Mouse (Mus musculus): ENCODE data around the gene Wasl. TPM values are rescaled to one million over a fixed set of nuclear protein-coding genes. Genes with fewer than 3 reads are reported as not detected.

The Wasl gene
- polyA plus RNA-seq, 1 experiment from 2014 or later, result 52.1 TPM

DNA sequence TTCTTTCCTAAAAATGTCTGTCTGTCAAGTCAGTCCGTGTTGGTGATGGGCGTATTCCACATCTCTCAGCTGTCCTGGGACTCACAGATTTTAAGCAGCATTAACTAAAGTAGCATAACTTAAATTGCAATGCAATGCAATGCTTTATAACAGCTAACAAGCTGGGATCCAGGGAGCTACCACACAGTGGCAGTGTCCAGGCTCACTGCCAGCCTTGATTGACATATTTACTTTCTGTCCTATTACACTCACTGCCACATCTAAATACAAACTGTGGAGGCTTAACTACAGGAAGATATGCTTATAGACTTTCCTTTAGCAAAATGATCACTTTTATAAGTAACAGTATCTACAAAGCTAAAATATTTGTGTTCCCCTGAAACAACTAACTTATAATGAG is 29.0 kb downstream of the Wasl start:
- H3K27ac ChIP-seq (replicated peaks; ENCODE audit: low read depth, low read length), result no peak overlapping the region
- ATAC-seq (ENCODE audit: insufficient number of reproducible peaks, low FRiP score, low TSS enrichment, low read depth) (no peak), DNase-seq (ENCODE audit: low spot score) (no peak)
- no peak overlapping the region for H3K9ac ChIP-seq (ENCODE audit: low read length)
- H3K4me1 ChIP-seq (ENCODE audit: control insufficient read depth, insufficient read depth, low read length), result no peaks in the 10 kb centered on the region
- H3K4me2 ChIP-seq (ENCODE audit: low read depth, severe bottlenecking), result no peak overlapping the region
- peaks cover 4% of the 10 kb centered on the region; the same call in 1 of the 2 replicates for H3K36me3 ChIP-seq (ENCODE audit: control insufficient read depth, insufficient read depth, low read length)
- 87% methylated on average over 2 of the region's 2 CpGs for WGBS
- H3K4me3 ChIP-seq (ENCODE audit: low read depth, low read length), result no peak overlapping the region
- no peaks in the 10 kb centered on the region for H3K9me3 ChIP-seq (ENCODE audit: control insufficient read depth, low read length)
- H3K27me3 ChIP-seq (ENCODE audit: control insufficient read depth, insufficient read depth, low read length), result no peaks in the 10 kb centered on the region

- ATAC-seq (ENCODE audit: insufficient number of reproducible peaks, low FRiP score, low TSS enrichment, low read depth) (no peak), DNase-seq (ENCODE audit: low spot score) (no peak)
- no peaks in the 10 kb centered on the region for H3K27me3 ChIP-seq (ENCODE audit: control insufficient read depth, insufficient read depth, low read length)
- H3K4me2 ChIP-seq (ENCODE audit: low read depth, severe bottlenecking), result no peak overlapping the region
- H3K4me3 ChIP-seq (ENCODE audit: low read depth, low read length), result no peak overlapping the region
- WGBS, result 95% methylated on average over 3 of the region's 3 CpGs
- H3K9me3 ChIP-seq (ENCODE audit: control insufficient read depth, low read length), result no peaks in the 10 kb centered on the region
- H3K36me3 ChIP-seq (ENCODE audit: control insufficient read depth, insufficient read depth, low read length), result peaks cover 4% of the 10 kb centered on the region; the same call in 1 of the 2 replicates
- H3K9ac ChIP-seq (ENCODE audit: low read length), result no peak overlapping the region
- no peak overlapping the region for H3K27ac ChIP-seq (replicated peaks; ENCODE audit: low read depth, low read length)
- H3K4me1 ChIP-seq (ENCODE audit: control insufficient read depth, insufficient read depth, low read length), result no peaks in the 10 kb centered on the region
Observed at GRCm38 (mm10) chr6:24634065-24634464, 30.7 kb downstream of the Wasl start.

DNA sequence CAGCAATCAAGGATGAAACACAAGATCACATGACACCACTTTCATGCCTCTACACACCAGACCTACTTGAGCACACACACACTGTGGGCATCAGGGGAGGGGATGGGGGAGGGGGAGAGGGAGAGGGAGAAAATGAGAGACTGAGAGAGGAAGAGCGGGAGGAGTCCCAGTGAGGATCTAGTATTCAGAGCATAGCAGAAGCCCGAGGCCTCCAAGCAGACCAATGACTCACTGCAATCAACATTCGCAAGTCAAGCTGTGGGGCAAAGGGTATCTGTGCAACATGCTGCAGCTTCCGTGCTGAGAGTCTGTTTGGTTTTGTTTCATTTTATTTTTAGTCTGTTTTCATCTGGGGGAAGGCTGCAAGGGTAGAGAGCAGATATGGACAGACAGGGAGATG is 32.7 kb downstream of the Wasl start:
- DNase-seq (ENCODE audit: low spot score) (no peak), ATAC-seq (ENCODE audit: insufficient number of reproducible peaks, low FRiP score, low TSS enrichment, low read depth) (no peak)
- Histone ChIP-seq H3K4me2 (ENCODE audit: low read depth, severe bottlenecking) (no peak overlapping the region), H3K9me3 (ENCODE audit: control insufficient read depth, low read length) (no peaks in the 10 kb centered on the region), H3K4me1 (ENCODE audit: control insufficient read depth, insufficient read depth, low read length) (no peaks in the 10 kb centered on the region), H3K27ac (replicated peaks; ENCODE audit: low read depth, low read length) (no peak overlapping the region), H3K27me3 (ENCODE audit: control insufficient read depth, insufficient read depth, low read length) (no peaks in the 10 kb centered on the region), H3K9ac (ENCODE audit: low read length) (no peak overlapping the region), H3K36me3 (ENCODE audit: control insufficient read depth, insufficient read depth, low read length) (peaks cover 4% of the 10 kb centered on the region; the same call in 1 of the 2 replicates), H3K4me3 (ENCODE audit: low read depth, low read length) (no peak overlapping the region)
- WGBS, result 83% methylated on average over 4 of the region's 4 CpGs

DNA sequence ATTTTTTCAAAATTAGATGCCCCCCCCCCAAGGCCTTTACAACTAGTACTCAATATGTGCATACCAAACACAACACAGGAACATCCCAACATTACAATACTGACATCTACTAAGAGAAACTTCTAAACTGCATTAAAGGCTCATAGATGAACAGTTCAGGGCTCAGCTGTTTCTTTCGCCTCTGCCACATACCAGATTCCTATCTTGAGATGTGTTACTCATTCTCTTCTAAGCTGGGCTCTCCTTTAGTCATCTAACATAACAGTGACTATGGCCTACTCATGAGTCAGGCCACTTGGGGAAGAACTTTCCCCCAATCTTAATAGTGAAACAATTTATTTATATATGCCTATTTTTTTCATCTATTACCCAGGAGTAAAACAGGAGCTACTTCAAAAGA is 36.3 kb downstream of the Wasl start:
- ATAC-seq (ENCODE audit: insufficient number of reproducible peaks, low FRiP score, low TSS enrichment, low read depth) (no peak), DNase-seq (ENCODE audit: low spot score) (no peak)
- H3K27ac ChIP-seq (replicated peaks; ENCODE audit: low read depth, low read length), result no peak overlapping the region
- peaks cover 4% of the 10 kb centered on the region; the same call in 1 of the 2 replicates for H3K36me3 ChIP-seq (ENCODE audit: control insufficient read depth, insufficient read depth, low read length)
- 93% methylated on average over 1 of the region's 1 CpGs for WGBS
- no peaks in the 10 kb centered on the region for H3K27me3 ChIP-seq (ENCODE audit: control insufficient read depth, insufficient read depth, low read length)
- no peak overlapping the region for H3K9ac ChIP-seq (ENCODE audit: low read length)
- no peaks in the 10 kb centered on the region for H3K4me1 ChIP-seq (ENCODE audit: control insufficient read depth, insufficient read depth, low read length)
- no peak overlapping the region for H3K4me2 ChIP-seq (ENCODE audit: low read depth, severe bottlenecking)
- H3K4me3 ChIP-seq (ENCODE audit: low read depth, low read length), result no peak overlapping the region
- H3K9me3 ChIP-seq (ENCODE audit: control insufficient read depth, low read length), result no peaks in the 10 kb centered on the region

GRCm38 (mm10) chr6:24627586-24628030 is 37.2 kb downstream of the Wasl start:
- no peaks in the 10 kb centered on the region for H3K9me3 ChIP-seq (ENCODE audit: control insufficient read depth, low read length)
- 70% methylated on average over 5 of the region's 5 CpGs for WGBS
- H3K4me2 ChIP-seq (ENCODE audit: low read depth, severe bottlenecking), result no peak overlapping the region
- H3K4me1 ChIP-seq (ENCODE audit: control insufficient read depth, insufficient read depth, low read length), result no peaks in the 10 kb centered on the region
- ATAC-seq (ENCODE audit: insufficient number of reproducible peaks, low FRiP score, low TSS enrichment, low read depth) (peak; percentile 44; the same call in 1 of the 2 replicates), DNase-seq (ENCODE audit: low spot score) (peak; percentile 59)
- H3K27ac ChIP-seq (replicated peaks; ENCODE audit: low read depth, low read length), result no peak overlapping the region
- H3K27me3 ChIP-seq (ENCODE audit: control insufficient read depth, insufficient read depth, low read length), result no peaks in the 10 kb centered on the region
- no peak overlapping the region for H3K9ac ChIP-seq (ENCODE audit: low read length)
- H3K4me3 ChIP-seq (ENCODE audit: low read depth, low read length), result no peak overlapping the region
- H3K36me3 ChIP-seq (ENCODE audit: control insufficient read depth, insufficient read depth, low read length), result peaks cover 4% of the 10 kb centered on the region; the same call in 1 of the 2 replicates

DNA sequence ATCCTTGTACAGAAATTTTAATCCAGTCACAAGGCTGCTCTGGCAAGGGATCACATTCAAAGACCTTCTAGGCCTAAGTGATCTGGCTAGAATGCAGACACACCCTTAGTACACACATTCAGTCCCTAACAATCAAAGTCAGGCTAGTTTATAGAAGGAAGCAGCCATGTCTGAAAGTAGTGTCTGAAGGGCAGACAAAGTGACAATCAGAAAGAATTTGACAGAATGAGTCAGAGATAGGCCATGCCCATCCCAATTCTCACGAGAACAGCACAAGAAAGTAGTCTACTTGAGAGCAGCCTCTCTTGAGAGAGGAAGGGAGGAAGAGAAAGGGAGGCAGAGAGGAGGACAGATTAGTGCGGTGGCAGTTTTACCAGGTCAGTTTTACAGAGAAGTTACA is 42.7 kb downstream of the Wasl start:
- Histone ChIP-seq H3K9me3 (ENCODE audit: control insufficient read depth, low read length) (no peaks in the 10 kb centered on the region), H3K27ac (replicated peaks; ENCODE audit: low read depth, low read length) (no peak overlapping the region), H3K36me3 (ENCODE audit: control insufficient read depth, insufficient read depth, low read length) (peaks cover 4% of the 10 kb centered on the region; the same call in 1 of the 2 replicates), H3K4me3 (ENCODE audit: low read depth, low read length) (no peak overlapping the region), H3K9ac (ENCODE audit: low read length) (no peak overlapping the region), H3K4me2 (ENCODE audit: low read depth, severe bottlenecking) (no peak overlapping the region), H3K4me1 (ENCODE audit: control insufficient read depth, insufficient read depth, low read length) (no peaks in the 10 kb centered on the region), H3K27me3 (ENCODE audit: control insufficient read depth, insufficient read depth, low read length) (no peaks in the 10 kb centered on the region)
- DNase-seq (ENCODE audit: low spot score), result no peak
- no peak for ATAC-seq (ENCODE audit: insufficient number of reproducible peaks, low FRiP score, low TSS enrichment, low read depth)
- 91% methylated on average over 2 of the region's 2 CpGs for WGBS

- H3K4me1 ChIP-seq (ENCODE audit: control insufficient read depth, insufficient read depth, low read length), result no peaks in the 10 kb centered on the region
- no peaks in the 10 kb centered on the region for H3K27me3 ChIP-seq (ENCODE audit: control insufficient read depth, insufficient read depth, low read length)
- H3K36me3 ChIP-seq (ENCODE audit: control insufficient read depth, insufficient read depth, low read length), result peaks cover 4% of the 10 kb centered on the region; the same call in 1 of the 2 replicates
- H3K27ac ChIP-seq (replicated peaks; ENCODE audit: low read depth, low read length), result no peak overlapping the region
- no peak overlapping the region for H3K4me3 ChIP-seq (ENCODE audit: low read depth, low read length)
- WGBS, result 83% methylated on average over 2 of the region's 2 CpGs
- ATAC-seq (ENCODE audit: insufficient number of reproducible peaks, low FRiP score, low TSS enrichment, low read depth) (no peak), DNase-seq (ENCODE audit: low spot score) (no peak)
- H3K4me2 ChIP-seq (ENCODE audit: low read depth, severe bottlenecking), result no peak overlapping the region
- no peaks in the 10 kb centered on the region for H3K9me3 ChIP-seq (ENCODE audit: control insufficient read depth, low read length)
- H3K9ac ChIP-seq (ENCODE audit: low read length), result no peak overlapping the region
Observed at GRCm38 (mm10) chr6:24620936-24621335, 43.9 kb downstream of the Wasl start.

GRCm38 (mm10) chr6:24619285-24620045 is 45.3 kb downstream of the Wasl start:
- ATAC-seq (ENCODE audit: insufficient number of reproducible peaks, low FRiP score, low TSS enrichment, low read depth), result peak; percentile 60; the same call in 1 of the 2 replicates
- no peak for DNase-seq (ENCODE audit: low spot score)
- H3K9me3 ChIP-seq (ENCODE audit: control insufficient read depth, low read length), result no peaks in the 10 kb centered on the region
- no peak overlapping the region for H3K9ac ChIP-seq (ENCODE audit: low read length)
- no peak overlapping the region for H3K4me3 ChIP-seq (ENCODE audit: low read depth, low read length)
- no peaks in the 10 kb centered on the region for H3K27me3 ChIP-seq (ENCODE audit: control insufficient read depth, insufficient read depth, low read length)
- 0 out of 2 replicates have a peak, but pooled peaks cover 2% of the 10 kb centered on the region for H3K36me3 ChIP-seq (ENCODE audit: control insufficient read depth, insufficient read depth, low read length)
- H3K4me2 ChIP-seq (ENCODE audit: low read depth, severe bottlenecking), result no peak overlapping the region
- no peaks in the 10 kb centered on the region for H3K4me1 ChIP-seq (ENCODE audit: control insufficient read depth, insufficient read depth, low read length)
- 64% methylated on average over 6 of the region's 6 CpGs for WGBS
- no peak overlapping the region for H3K27ac ChIP-seq (replicated peaks; ENCODE audit: low read depth, low read length)
